Mouse (Mus musculus) spleen, postnatal 14 days (tissue): Measurements from ENCODE around the gene Brd3.

ENCODE experiments used
- DNase-seq, 2 experiments: peaks; one replicate each; pipeline ENCODE4 v3.0.0; 2021 to 2022; ENCODE audit warnings: low spot score in 2 of 2

Gene Brd3

GRCm38 (mm10) chr2:27426855-27427457, 80.5 kb downstream of the Brd3 start, which contains the start of gene Vav2:
Gene Vav2, minus strand, starts transcription at chr2:27427033.
- peak; percentile 80 to 87 for DNase-seq

GRCm38 (mm10) chr2:27426406-27426854, 81.0 kb downstream of the Brd3 start:
- no peak for DNase-seq

- DNase-seq: no peak
Observed at GRCm38 (mm10) chr2:27425751-27426405, 81.6 kb downstream of the Brd3 start.

GRCm38 (mm10) chr2:27425161-27425611, 82.3 kb downstream of the Brd3 start:
- no peak for DNase-seq

GRCm38 (mm10) chr2:27423596-27423995, 83.9 kb downstream of the Brd3 start:
- DNase-seq: no peak

- no peak for DNase-seq
Observed at GRCm38 (mm10) chr2:27421293-27422068, 86.0 kb downstream of the Brd3 start.

GRCm38 (mm10) chr2:27418577-27419070, 88.8 kb downstream of the Brd3 start:
- DNase-seq: no peak

- no peak for DNase-seq
Observed at GRCm38 (mm10) chr2:27417648-27418153, 89.8 kb downstream of the Brd3 start.

- DNase-seq: no peak
Observed at GRCm38 (mm10) chr2:27416425-27416824, 91.0 kb downstream of the Brd3 start.

GRCm38 (mm10) chr2:27415060-27415783, 92.2 kb downstream of the Brd3 start:
- no peak for DNase-seq

- no peak for DNase-seq
Observed at GRCm38 (mm10) chr2:27413936-27414657, 93.4 kb downstream of the Brd3 start.

- no peak for DNase-seq
Observed at GRCm38 (mm10) chr2:27413582-27413935, 93.9 kb downstream of the Brd3 start.

- no peak for DNase-seq
Observed at GRCm38 (mm10) chr2:27412245-27412800, 95.1 kb downstream of the Brd3 start.

- peak in 1 of 2 experiments; percentile 32 for DNase-seq
Observed at GRCm38 (mm10) chr2:27411688-27412174, 95.7 kb downstream of the Brd3 start.

GRCm38 (mm10) chr2:27410518-27411140, 96.8 kb downstream of the Brd3 start:
- no peak for DNase-seq

- DNase-seq: no peak
Observed at GRCm38 (mm10) chr2:27408194-27408593, 99.3 kb downstream of the Brd3 start.

GRCm38 (mm10) chr2:27406928-27407327, 100.5 kb downstream of the Brd3 start:
- peak in 1 of 2 experiments; percentile 27 for DNase-seq

GRCm38 (mm10) chr2:27405094-27405884, 102.2 kb downstream of the Brd3 start:
- no peak for DNase-seq
